Mouse (Mus musculus): ENCODE data around the gene Gspt1. TPM values are rescaled to one million over a fixed set of nuclear protein-coding genes. Genes with fewer than 3 reads are reported as not detected.

The Gspt1 gene
- total and polyA plus RNA-seq, 3 experiments, result 15.6 to 62.0 (median 59.3) TPM

- peaks cover 2% of the 10 kb centered on the region; the same call in 1 of the 2 replicates for H3K4me1 ChIP-seq (ENCODE audit: control insufficient read depth, insufficient read depth, low read length)
- no peak for DNase-seq
- H3K9ac ChIP-seq (ENCODE audit: low read depth, low read length), result no peak overlapping the region
- no peak overlapping the region for H3K27ac ChIP-seq
- intact Hi-C loops (cut with DNase I), result loop anchor here (2.0 to 5.0 kb wide), 4 partner anchors 25 to 215 kb away; partner anchors contain the start of genes Gspt1, Snx29 and Zc3h7a
- peak overlapping the region; percentile 91 for H3K4me3 ChIP-seq
- no peaks in the 10 kb centered on the region for H3K27me3 ChIP-seq (ENCODE audit: control insufficient read depth, insufficient read depth, low read length)
- H3K79me2 ChIP-seq (replicated peaks; ENCODE audit: control insufficient read depth, insufficient read depth, low read length), result no peaks in the 10 kb centered on the region
- 69% methylated on average over 6 of the region's 6 CpGs for WGBS
- TF ChIP-seq CTCF (IDR thresholded peaks at IDR 0.05) (no peak), EP300 (IDR thresholded peaks at IDR 0.05; ENCODE audit: insufficient read depth, low read depth, low read length) (no peak), POLR2A (IDR thresholded peaks at IDR 0.05; ENCODE audit: insufficient read depth, low read depth, low read length) (no peak)
- H3K36me3 ChIP-seq (ENCODE audit: control insufficient read depth, insufficient read depth, low read length), result peaks cover 2% of the 10 kb centered on the region
Measured at GRCm38 (mm10) chr16:11201740-11202394, 52.3 kb downstream of the Gspt1 start.

GRCm38 (mm10) chr16:11200247-11200646 is 53.9 kb downstream of the Gspt1 start:
- no peak for TF ChIP-seq EP300 (IDR thresholded peaks at IDR 0.05; ENCODE audit: insufficient read depth, low read depth, low read length)
- TF ChIP-seq POLR2A (IDR thresholded peaks at IDR 0.05; ENCODE audit: insufficient read depth, low read depth, low read length), result no peak
- TF ChIP-seq CTCF (IDR thresholded peaks at IDR 0.05), result no peak
- H3K27ac ChIP-seq, result no peak overlapping the region
- intact Hi-C loops (cut with DNase I), result loop anchor here (5.0 kb wide), 1 partner anchor 217 kb away; no protein-coding TSS in a partner anchor
- 89% methylated on average over 3 of the region's 3 CpGs for WGBS
- H3K27me3 ChIP-seq (ENCODE audit: control insufficient read depth, insufficient read depth, low read length), result no peaks in the 10 kb centered on the region
- H3K9ac ChIP-seq (ENCODE audit: low read depth, low read length), result no peak overlapping the region
- no peak for DNase-seq
- peaks cover 5% of the 10 kb centered on the region for H3K36me3 ChIP-seq (ENCODE audit: control insufficient read depth, insufficient read depth, low read length)
- no peaks in the 10 kb centered on the region for H3K79me2 ChIP-seq (replicated peaks; ENCODE audit: control insufficient read depth, insufficient read depth, low read length)
- H3K4me3 ChIP-seq, result no peak overlapping the region
- H3K4me1 ChIP-seq (ENCODE audit: control insufficient read depth, insufficient read depth, low read length), result peaks cover 2% of the 10 kb centered on the region; the same call in 1 of the 2 replicates

DNA sequence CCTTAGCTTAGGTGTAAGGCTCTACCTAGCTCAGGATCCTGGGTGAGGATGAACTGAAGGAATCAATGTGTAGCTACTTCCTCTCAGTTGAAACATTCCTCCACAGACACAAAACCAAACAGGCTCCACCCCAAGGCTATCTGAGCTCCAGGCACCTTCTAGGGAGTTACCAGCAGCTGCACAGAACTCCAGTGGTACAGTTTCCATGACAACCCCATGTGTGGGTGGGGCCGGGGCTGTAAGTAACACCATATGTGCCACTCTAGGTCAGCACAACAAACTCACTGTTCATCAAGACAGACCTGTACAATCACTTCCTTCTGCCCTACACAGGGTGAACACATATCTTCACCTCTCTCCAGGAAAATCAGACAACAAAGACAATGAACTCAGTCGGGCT is 55.7 kb downstream of the Gspt1 start:
- Histone ChIP-seq H3K79me2 (replicated peaks; ENCODE audit: control insufficient read depth, insufficient read depth, low read length) (no peaks in the 10 kb centered on the region), H3K4me1 (ENCODE audit: control insufficient read depth, insufficient read depth, low read length) (peaks cover 2% of the 10 kb centered on the region; the same call in 1 of the 2 replicates), H3K36me3 (ENCODE audit: control insufficient read depth, insufficient read depth, low read length) (peaks cover 5% of the 10 kb centered on the region), H3K27ac (no peak overlapping the region), H3K4me3 (no peak overlapping the region), H3K9ac (ENCODE audit: low read depth, low read length) (no peak overlapping the region), H3K27me3 (ENCODE audit: control insufficient read depth, insufficient read depth, low read length) (no peaks in the 10 kb centered on the region)
- intact Hi-C loops (cut with DNase I), result no loop called here
- WGBS, result 75% methylated on average over 2 of the region's 2 CpGs
- no peak for DNase-seq
- TF ChIP-seq POLR2A (IDR thresholded peaks at IDR 0.05; ENCODE audit: insufficient read depth, low read depth, low read length) (no peak), CTCF (IDR thresholded peaks at IDR 0.05) (no peak), EP300 (IDR thresholded peaks at IDR 0.05; ENCODE audit: insufficient read depth, low read depth, low read length) (no peak)

DNA sequence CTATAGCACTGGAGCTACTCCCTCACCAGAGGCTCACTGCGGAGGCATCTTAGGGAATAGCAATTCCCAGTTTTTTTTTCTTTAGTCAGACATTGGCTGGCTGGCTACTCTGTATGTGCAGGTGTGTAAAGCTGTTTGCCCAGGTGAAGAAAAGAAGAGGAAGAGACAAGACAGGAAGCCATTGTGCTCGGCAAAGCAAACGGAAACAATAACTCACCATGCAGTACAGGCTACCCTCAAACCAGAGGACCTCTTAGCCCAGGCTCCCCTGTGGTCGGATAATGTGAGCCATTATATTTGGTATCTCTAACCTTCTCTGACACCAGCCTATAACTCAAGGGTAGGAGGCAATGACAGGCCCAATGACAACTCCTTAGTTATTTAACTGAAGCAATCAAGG is 57.1 kb downstream of the Gspt1 start:
- Histone ChIP-seq H3K4me3 (no peak overlapping the region), H3K27me3 (ENCODE audit: control insufficient read depth, insufficient read depth, low read length) (no peaks in the 10 kb centered on the region), H3K36me3 (ENCODE audit: control insufficient read depth, insufficient read depth, low read length) (peaks cover 5% of the 10 kb centered on the region), H3K79me2 (replicated peaks; ENCODE audit: control insufficient read depth, insufficient read depth, low read length) (no peaks in the 10 kb centered on the region), H3K9ac (ENCODE audit: low read depth, low read length) (no peak overlapping the region), H3K27ac (no peak overlapping the region), H3K4me1 (ENCODE audit: control insufficient read depth, insufficient read depth, low read length) (peaks cover 2% of the 10 kb centered on the region; the same call in 1 of the 2 replicates)
- 72% methylated on average over 4 of the region's 4 CpGs for WGBS
- TF ChIP-seq CTCF (IDR thresholded peaks at IDR 0.05), result no peak
- no peak for TF ChIP-seq EP300 (IDR thresholded peaks at IDR 0.05; ENCODE audit: insufficient read depth, low read depth, low read length)
- TF ChIP-seq POLR2A (IDR thresholded peaks at IDR 0.05; ENCODE audit: insufficient read depth, low read depth, low read length), result no peak
- no peak for DNase-seq
- intact Hi-C loops (cut with DNase I), result no loop called here

DNA sequence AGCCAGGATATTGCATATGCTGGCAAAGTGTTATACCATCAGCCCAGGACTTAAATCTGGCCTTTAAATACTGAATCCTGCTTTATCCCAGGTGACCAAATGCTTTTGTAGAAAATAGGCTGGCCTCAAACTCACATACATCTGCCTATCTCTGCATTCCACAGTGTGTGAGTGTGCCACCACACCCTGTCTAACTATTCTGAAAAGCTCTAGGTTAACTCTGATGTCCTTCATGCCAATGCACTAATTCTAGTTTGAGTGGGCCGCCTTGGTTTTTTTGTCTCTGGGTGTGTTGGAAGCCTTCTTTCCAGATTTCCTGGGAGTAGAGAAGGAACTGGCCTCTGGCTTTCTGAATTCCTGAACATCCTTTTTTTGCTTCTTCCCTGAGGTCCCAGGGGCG is 60.9 kb downstream of the Gspt1 start:
- no peaks in the 10 kb centered on the region for H3K27me3 ChIP-seq (ENCODE audit: control insufficient read depth, insufficient read depth, low read length)
- no peak overlapping the region for H3K9ac ChIP-seq (ENCODE audit: low read depth, low read length)
- H3K27ac ChIP-seq, result no peak overlapping the region
- 89% methylated on average over 2 of the region's 2 CpGs for WGBS
- TF ChIP-seq EP300 (IDR thresholded peaks at IDR 0.05; ENCODE audit: insufficient read depth, low read depth, low read length) (no peak), CTCF (IDR thresholded peaks at IDR 0.05) (no peak), POLR2A (IDR thresholded peaks at IDR 0.05; ENCODE audit: insufficient read depth, low read depth, low read length) (no peak)
- peaks cover 3% of the 10 kb centered on the region; the same call in 1 of the 2 replicates for H3K36me3 ChIP-seq (ENCODE audit: control insufficient read depth, insufficient read depth, low read length)
- no peaks in the 10 kb centered on the region for H3K4me1 ChIP-seq (ENCODE audit: control insufficient read depth, insufficient read depth, low read length)
- intact Hi-C loops (cut with DNase I), result no loop called here
- no peak overlapping the region for H3K4me3 ChIP-seq
- no peak for DNase-seq
- H3K79me2 ChIP-seq (replicated peaks; ENCODE audit: control insufficient read depth, insufficient read depth, low read length), result no peaks in the 10 kb centered on the region

DNA sequence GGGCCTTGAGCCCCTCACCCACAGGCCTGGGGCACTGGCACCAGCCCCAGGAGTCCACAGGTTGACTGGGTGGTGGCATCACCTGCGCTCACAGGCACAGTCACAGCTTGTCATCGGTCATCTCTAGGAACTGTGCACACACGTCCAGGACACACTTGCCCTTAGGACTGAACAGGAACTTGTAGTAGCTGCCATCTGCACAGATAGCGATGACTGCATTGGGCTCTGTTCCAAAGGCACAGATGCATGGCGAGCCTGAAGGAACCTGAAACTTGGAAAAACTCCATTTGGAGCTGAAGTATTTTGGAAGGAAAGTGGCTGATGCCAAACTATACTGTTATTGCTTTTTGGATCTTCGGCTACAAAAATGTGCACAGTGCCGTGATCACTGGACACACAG is 64.0 kb downstream of the Gspt1 start:
- 47% methylated on average over 7 of the region's 7 CpGs for WGBS
- intact Hi-C loops (cut with DNase I), result no loop called here
- Histone ChIP-seq H3K4me1 (ENCODE audit: control insufficient read depth, insufficient read depth, low read length) (no peaks in the 10 kb centered on the region), H3K36me3 (ENCODE audit: control insufficient read depth, insufficient read depth, low read length) (no peaks in the 10 kb centered on the region; the same call in 1 of the 2 replicates), H3K79me2 (replicated peaks; ENCODE audit: control insufficient read depth, insufficient read depth, low read length) (no peaks in the 10 kb centered on the region), H3K9ac (ENCODE audit: low read depth, low read length) (no peak overlapping the region), H3K27ac (no peak overlapping the region), H3K4me3 (no peak overlapping the region), H3K27me3 (ENCODE audit: control insufficient read depth, insufficient read depth, low read length) (no peaks in the 10 kb centered on the region)
- DNase-seq, result no peak
- no peak for TF ChIP-seq CTCF (IDR thresholded peaks at IDR 0.05)
- no peak for TF ChIP-seq POLR2A (IDR thresholded peaks at IDR 0.05; ENCODE audit: insufficient read depth, low read depth, low read length)
- no peak for TF ChIP-seq EP300 (IDR thresholded peaks at IDR 0.05; ENCODE audit: insufficient read depth, low read depth, low read length)

Measured in heart, adult 2 months (tissue).